Mouse (Mus musculus): ENCODE data around the gene Galnt7. TPM values are rescaled to one million over a fixed set of nuclear protein-coding genes. Genes with fewer than 3 reads are reported as not detected.
A peak's percentile ranks its signal among the peaks of the same experiment; 100 is the strongest.

Galnt7 gene
- total RNA-seq, 2 experiments from 2014 or later = 7.5 to 9.8 TPM

- DNase-seq (ENCODE audit: low spot score in 2 of 2) = no peak
- intact Hi-C loops (cut with DNase I) = no loop called here
Observed at GRCm38 (mm10) chr8:57631780-57632179, 21.1 kb downstream of the Galnt7 start.

DNA sequence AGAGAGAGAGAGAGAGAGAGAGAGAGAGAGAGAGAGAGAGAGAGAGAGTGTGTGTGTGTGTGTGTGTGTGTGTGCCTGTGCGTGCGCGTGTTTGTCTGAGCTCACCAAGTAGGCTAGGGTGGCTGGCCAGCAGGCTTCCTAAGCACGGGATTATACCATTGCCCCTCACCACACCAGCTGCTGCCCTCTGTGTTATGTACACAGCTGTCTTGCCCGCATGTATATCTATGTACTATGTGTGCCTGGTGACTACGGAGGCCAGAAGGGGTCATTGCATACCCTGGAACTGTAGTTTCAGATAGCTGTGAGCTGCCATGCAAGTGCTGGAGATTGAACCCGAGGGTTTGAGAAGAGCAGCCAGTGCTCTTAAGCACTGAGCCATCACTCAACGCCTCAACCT, 22.7 kb downstream of the Galnt7 start:
- intact Hi-C loops (cut with DNase I) = no loop called here
- DNase-seq (ENCODE audit: low spot score in 2 of 2) = no peak

DNA sequence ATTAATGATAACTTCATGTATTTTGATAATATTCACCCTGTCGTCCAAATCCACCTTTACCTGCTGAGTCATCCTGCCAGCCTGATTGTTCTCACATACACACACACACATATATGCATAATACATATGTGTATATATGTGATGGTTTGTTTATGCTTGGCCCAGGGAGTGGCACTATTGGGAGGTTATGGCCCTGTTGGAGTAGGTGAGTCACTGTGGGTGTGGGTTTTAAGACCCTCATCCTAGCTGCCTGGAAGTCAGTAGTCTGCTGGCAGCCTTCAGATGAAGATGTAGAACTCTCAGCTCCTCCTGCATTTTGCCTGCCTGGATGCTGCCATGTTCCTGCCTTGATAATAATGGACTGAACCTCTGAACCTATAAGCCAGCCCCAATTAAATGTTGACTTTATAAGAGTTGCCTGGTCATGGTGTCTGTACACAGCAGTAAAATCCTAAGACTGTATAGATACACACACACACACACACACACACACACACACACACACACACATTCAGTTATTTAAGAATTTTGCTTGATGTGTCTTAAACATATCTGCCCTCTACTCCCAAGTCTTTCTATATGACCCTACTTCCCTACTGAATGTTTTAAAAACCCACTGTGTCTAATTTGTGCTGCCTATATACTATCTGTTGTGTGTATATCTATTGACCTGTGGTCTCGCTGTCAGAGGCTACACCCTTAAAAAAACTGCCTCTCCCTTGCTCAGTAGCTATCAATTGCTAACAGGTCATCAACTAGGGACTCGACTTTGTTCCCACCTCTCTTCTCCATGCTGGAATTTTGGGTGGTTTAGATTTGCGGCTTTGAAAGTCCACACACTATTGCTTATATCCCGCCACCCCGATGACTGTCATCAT, 23.8 kb downstream of the Galnt7 start:
- intact Hi-C loops (cut with DNase I) = no loop called here
- no peak for DNase-seq (ENCODE audit: low spot score in 2 of 2)

DNA sequence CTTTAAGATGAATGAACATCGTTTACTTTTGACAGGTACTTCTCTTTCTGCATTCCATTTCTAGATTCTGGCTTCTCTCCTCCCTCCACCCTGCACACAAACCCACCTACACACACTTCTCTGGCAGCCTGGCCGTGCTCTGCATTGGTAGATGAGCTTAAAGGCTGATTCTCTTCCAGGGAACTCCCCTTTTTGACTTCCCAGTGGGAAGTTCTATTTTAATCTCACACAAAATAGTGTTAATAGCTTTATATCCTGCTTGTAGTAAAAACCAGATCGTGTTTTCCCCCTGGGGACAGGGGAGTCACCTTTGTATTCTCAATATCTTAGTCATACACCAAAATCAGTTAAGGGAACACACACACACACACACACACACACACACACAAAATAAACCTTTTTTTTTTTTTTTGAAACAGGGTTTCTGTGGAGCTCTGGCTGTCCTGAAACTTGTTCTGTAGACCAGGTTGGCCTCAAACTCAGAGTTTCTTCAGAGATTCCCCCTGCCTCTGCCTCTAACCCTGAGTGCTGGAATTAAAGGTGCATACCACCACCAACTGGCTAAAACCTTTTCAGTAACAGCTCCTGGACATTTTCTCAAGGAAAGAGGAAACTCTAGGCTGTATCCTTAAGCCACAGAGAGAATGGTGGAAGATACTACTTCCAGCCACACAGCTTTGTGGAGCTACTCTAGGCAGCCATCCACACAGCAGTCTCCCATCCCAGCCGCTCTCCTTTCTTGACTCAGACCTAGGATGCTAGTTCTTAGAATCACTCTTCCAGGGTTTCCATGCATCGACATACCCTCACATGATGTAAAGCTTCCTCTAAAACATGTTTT, 24.7 kb downstream of the Galnt7 start:
- DNase-seq (ENCODE audit: low spot score in 2 of 2) = peak; percentile 36 to 52
- intact Hi-C loops (cut with DNase I) = no loop called here

GRCm38 (mm10) chr8:57623955-57624354, 28.9 kb downstream of the Galnt7 start:
- intact Hi-C loops (cut with DNase I) = no loop called here
- DNase-seq (ENCODE audit: low spot score in 2 of 2) = no peak

GRCm38 (mm10) chr8:57623051-57623450, 29.8 kb downstream of the Galnt7 start:
- intact Hi-C loops (cut with DNase I) = no loop called here
- DNase-seq (ENCODE audit: low spot score in 2 of 2) = no peak

GRCm38 (mm10) chr8:57616965-57617364, 35.9 kb downstream of the Galnt7 start:
- DNase-seq (ENCODE audit: low spot score in 2 of 2) = no peak
- intact Hi-C loops (cut with DNase I) = no loop called here

DNA sequence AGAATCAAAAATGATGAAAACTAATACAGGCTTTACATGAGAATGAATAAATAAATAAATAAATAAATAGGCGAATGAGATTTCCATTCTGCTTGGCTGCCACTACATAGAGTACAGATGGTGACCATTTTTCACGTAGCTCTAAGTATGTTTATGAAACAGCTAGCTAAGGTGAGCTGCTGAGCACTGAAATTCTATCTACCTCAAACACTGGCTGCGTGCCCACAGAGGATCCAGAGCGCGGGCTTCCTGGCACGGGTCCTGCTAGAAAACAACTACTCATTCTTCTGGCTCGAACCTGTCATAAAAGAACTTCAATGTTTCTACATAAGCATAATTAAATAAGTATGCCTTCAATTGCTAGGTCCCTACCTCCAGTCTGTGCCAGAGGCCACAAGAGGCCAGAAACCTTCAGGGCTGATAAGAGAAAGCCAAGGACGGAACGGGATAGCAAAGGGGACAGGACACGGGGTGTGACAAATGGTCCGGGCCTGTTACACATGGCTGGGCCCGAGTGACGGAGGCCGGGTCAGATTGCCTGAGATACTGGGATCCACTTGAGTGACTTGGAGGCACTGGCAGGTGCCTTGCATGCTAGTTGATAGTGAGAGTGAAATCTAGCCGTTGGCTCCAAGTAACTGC, 37.7 kb downstream of the Galnt7 start:
- no peak for DNase-seq (ENCODE audit: low spot score in 2 of 2)
- intact Hi-C loops (cut with DNase I) = no loop called here

DNA sequence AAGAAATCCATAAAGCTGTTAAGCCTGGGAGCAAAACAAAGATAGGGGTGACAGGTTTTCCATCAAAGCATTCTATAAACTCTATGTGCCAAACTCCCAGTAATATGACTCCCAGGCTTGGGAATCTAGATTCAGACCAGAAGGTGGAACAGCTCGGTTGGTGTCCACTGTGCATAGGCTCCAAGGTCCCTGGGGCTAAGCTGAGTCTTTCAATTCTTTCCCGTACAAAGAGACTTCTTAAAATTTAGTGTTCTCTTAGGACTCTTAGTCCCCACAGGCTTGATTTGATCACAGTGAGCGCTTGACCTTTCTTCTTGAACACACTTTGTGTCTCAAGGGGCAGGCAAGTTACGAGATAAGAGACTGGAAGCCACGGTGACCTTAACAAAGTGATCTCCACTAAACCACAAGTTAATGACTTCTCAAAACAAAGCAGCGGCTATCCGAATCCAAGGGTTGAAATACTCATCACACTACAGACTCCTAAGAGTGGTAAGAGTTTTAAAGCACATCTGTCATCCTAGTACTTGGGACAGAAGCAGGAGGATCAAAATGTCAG, 41.3 kb downstream of the Galnt7 start:
- intact Hi-C loops (cut with DNase I) = no loop called here
- no peak for DNase-seq (ENCODE audit: low spot score in 2 of 2)

DNA sequence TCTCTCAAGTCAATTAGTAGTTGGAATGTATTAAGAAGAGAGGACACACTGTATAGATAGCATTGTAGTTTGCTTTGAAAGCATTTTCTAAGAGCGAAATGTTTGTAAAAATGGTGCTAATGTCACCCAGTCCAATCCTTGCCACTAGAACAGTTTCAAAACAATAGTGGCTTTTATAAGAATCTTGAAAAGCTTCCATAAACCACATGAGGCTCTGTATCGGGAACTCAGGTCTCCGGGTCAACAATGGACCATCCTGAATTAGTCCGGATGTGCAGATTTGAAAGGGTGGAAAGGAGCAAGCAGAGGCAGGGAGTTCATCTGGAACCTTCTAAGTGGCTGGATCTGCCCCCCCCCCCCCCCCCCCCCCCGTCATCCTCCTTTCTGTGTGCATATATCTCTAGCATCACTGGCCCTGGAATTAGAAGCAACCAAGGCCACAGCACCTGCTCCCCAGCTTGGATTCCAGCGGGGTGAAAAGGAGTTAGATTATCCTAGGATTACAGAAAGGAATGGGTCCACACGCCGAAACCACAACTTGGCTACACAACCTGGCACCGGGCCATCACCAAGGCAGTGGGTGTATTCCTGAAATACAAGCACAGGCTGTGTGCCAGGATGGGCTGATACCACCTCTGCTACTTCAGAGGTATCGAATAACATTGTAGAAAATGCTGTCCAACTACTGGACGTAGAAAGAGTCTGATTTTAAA, 42.0 kb downstream of the Galnt7 start:
- DNase-seq (ENCODE audit: low spot score in 2 of 2) = peak; percentile 28 to 52
- intact Hi-C loops (cut with DNase I) = no loop called here

- intact Hi-C loops (cut with DNase I) = no loop called here
- DNase-seq (ENCODE audit: low spot score in 2 of 2) = no peak
Observed at GRCm38 (mm10) chr8:57602511-57602910, 50.3 kb downstream of the Galnt7 start.

- intact Hi-C loops (cut with DNase I) = no loop called here
- no peak for DNase-seq (ENCODE audit: low spot score in 2 of 2)
Observed at GRCm38 (mm10) chr8:57601987-57602418, 50.8 kb downstream of the Galnt7 start.

DNA sequence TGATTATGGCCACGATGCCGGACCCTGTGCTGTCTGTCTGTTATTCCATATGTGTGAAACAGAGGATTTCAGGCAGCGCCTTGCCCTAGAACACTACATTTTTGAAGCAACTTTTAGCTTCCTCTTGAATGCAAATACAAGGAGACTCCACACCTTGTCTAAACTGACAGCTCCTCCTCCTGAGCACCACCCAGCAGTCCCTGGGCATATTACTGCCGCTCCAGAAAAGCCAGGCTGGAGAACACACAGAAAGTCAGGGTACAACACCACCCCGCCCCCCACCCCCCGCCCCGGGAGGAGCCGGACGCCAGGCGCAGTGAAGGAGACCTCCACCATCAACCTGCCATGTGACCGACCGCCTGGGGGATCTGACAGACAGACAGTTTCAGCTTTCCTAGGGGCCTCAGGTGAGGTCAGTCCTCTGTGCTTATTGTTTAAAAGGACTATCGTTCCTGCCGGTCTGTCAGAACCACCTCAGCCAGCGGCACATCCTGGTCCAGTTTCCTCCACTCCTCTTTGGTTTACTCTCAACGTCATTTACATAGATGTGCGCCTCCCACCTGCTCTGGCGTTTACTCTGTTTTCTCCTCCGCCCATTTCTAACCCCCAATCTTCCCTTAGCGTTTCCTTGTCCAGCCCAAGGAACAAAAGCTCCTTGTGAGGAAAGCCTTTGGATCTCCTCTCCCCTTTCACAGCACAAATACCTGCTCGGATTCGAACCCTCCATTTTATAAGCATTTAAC, 52.8 kb downstream of the Galnt7 start:
- no peak for DNase-seq (ENCODE audit: low spot score in 2 of 2)
- intact Hi-C loops (cut with DNase I) = no loop called here

DNA sequence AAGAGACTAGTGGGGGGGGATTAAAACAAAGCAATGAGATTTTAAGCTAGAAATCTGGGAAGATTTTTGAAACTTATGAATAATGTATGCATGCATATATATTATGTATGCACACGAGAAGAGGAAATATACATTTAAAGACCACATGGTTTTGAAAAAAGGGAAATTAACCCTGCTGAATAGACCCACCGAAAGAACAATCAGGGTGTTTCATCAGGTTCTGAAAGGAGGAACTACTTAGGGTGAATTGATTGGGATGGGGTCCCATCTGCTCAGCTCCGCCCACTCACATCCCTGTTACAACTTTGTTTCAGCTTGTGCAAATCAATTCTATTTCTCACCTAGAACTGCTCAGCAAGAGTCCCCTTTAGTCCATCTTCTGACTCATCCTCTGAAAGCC, 57.0 kb downstream of the Galnt7 start:
- DNase-seq (ENCODE audit: low spot score in 2 of 2) = no peak
- intact Hi-C loops (cut with DNase I) = no loop called here

- intact Hi-C loops (cut with DNase I) = no loop called here
- no peak for DNase-seq (ENCODE audit: low spot score in 2 of 2)
Observed at GRCm38 (mm10) chr8:57594175-57594885, 58.5 kb downstream of the Galnt7 start.

DNA sequence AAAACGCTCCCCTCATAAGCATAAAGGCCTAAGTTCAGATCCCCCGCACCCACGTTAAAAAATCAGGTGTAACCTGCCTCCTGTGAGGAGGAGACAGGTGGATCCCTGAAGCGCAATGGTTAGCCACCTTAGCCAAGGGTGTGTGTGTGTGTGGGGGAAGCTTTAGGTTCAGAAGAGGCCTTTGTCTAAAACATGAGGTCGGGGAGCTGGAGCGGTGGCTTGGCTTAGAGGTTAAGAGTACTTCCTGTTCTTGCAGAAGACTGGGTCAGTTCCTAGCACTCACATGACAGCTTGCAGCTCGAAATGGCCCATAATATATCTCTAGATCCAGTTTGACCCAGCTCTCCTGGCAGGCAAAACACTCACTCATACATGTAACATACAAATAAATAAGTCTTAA, 60.2 kb downstream of the Galnt7 start:
- intact Hi-C loops (cut with DNase I) = no loop called here
- no peak for DNase-seq (ENCODE audit: low spot score in 2 of 2)

DNA sequence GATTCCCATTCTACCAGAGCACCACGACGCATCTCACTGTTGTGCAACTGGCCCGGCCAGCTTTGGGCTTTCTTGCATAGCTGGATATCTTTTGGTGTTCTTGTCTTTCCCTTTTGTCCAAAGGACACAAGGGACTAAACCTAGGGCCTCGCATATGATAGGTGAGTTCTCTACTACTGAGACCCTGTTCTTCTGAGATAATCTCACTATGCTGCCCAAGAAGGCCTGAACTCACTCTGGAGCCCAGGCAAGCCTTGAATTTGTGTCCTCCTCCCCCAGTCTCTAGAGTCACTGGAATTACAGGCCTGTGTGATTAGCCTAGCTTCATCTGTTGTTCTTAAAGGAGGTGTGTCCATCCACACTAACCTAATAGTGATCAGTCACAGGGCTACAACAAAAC, 61.2 kb downstream of the Galnt7 start:
- intact Hi-C loops (cut with DNase I) = no loop called here
- DNase-seq (ENCODE audit: low spot score in 2 of 2) = no peak

DNA sequence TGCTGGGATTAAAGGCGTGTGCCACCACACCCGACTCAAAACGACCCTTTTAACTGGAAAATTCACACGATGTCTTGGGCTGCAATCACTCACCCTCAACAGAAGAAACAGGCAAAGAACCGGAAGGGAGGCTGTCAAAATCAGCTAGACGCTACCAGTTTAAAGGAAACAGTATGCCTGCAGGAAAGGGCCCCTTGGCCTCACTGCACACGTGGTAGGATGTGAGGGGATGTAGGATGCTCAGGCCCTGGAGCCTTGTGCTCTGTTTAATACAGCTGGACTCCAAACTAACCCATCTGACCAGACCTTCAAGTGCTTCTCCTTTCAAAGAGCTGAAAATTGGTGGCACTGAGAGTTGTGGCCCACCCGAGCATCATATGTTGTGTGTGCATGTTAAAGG, 62.8 kb downstream of the Galnt7 start:
- DNase-seq (ENCODE audit: low spot score in 2 of 2) = no peak
- intact Hi-C loops (cut with DNase I) = no loop called here

Measured in left cerebral cortex, postnatal 36 days (tissue).